Mouse (Mus musculus) neutrophil, adult 5-6 weeks (primary cell): ENCODE data around the gene Obscn. TPM values are rescaled to one million over a fixed set of nuclear protein-coding genes. Genes with fewer than 3 reads are reported as not detected.

Source experiments
- ATAC-seq: fragments of 151-379, 151-347 bp; 2 replicates; pipeline ENCODE4 v1.8.0; 2017; ENCODE audit warnings: mild to moderate bottlenecking, moderate TSS enrichment; ENCODE audit not compliant: insufficient number of reproducible peaks, poor library complexity, low FRiP score, severe bottlenecking; ENCODE audit errors: extremely low read depth
- total RNA-seq: library from RNA; stranded (forward); fragments of 200-1000 nt; gene quantifications from 2 replicates; pipeline ENCODE4 v1.2.3, GENCODE M21; 2017

Obscn gene
- total RNA-seq, 1 experiment from 2014 or later: 0.23 TPM

GRCm38 (mm10) chr11:58994337-58994826, 141.8 kb downstream of the Obscn start:
- peak; percentile 45; the same call in 1 of the 2 replicates for ATAC-seq

GRCm38 (mm10) chr11:58993091-58993670, 143.0 kb downstream of the Obscn start:
- ATAC-seq: no peak

- ATAC-seq: no peak
These were observed 144.3 kb downstream of the Obscn start for GRCm38 (mm10) chr11:58991911-58992310.

- no peak for ATAC-seq
These were observed 145.4 kb downstream of the Obscn start for GRCm38 (mm10) chr11:58990794-58991193.

DNA sequence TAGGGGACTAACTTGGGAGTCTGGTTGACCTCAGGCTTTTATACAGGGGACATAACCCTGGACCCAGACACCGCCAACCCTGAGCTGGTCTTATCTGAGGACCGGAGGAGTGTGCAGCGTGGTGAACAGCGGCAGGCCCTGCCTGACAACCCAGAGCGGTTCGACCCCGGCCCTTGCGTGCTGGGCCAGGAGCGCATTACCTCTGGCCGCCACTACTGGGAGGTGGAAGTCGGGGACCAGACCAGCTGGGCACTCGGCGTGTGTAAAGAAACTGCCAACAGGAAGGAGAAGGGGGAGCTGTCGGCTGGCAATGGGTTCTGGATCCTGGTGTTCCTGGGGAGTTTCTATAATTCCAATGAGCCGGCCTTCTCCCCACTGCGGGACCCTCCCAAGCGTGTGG, 146.1 kb downstream of the Obscn start:
- ATAC-seq: no peak

DNA sequence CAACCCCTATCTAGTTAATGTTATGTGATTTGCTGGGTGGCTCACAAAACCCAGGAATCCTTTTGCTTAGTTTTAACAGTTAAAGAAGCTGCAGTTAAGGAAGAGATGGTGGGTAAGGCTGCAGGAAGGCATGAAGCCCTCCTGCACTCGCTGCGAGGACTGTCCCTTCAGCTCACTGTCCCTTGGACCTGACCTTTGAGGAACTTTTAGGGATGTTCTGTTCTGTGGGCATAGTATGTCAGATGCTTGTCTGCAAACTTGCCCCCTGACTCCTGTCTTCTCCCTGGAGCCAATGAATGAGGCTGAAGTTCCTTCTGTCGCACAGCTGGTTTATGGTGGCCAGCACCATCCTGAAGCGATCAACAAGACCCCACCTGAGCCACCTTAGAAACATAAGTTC, 147.0 kb downstream of the Obscn start:
- ATAC-seq: no peak

DNA sequence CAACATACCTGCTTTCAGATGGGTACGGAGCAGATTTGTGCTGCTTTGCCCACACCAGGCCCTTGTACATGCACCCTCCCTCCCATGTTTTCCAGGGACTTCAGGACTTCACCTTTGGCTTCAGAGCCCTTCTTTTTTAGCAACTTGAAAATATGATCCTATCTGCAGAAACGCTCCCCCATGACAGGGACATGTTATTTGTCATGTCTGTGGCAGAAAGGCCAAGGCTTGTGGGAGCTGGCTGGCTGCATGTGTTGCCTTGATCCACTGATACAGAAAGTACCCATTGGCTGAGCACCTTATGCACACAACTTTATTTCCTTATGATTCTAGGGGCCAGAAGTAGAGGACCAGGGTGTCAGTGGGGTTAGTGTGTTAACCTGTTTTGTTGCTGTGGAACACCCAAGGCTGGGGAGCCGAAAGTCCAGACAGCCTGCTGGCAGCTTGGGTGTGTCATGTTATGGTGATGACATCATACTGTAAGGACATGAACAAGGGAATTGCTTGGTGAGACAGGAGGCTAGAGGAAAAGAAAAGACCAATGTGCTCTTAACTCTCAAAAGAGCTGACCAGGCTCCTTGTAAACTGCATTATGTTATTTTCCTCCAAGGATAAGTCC, 150.8 kb downstream of the Obscn start:
- ATAC-seq: no peak

DNA sequence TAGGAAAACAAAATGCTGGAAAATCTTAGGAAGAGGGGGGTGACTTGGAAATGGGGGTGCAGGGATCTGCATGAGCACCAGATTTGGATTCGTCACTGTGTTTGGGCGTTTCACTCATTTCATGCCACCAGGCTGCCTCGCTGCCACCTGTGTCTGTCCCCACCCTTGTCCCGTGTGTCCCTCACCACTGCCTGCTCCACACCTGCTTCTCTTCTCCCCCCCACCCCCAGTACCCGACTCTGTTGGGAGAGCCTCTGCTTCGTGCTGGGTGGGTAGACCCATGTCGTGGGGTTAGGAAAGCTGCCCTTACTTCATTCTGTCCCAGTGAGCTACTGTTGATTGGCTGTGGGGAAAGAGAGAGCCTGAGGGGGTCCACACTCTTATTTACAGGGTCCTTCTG, 151.5 kb downstream of the Obscn start:
- no peak for ATAC-seq

- no peak for ATAC-seq
These were observed 152.4 kb downstream of the Obscn start for GRCm38 (mm10) chr11:58983691-58984341.

DNA sequence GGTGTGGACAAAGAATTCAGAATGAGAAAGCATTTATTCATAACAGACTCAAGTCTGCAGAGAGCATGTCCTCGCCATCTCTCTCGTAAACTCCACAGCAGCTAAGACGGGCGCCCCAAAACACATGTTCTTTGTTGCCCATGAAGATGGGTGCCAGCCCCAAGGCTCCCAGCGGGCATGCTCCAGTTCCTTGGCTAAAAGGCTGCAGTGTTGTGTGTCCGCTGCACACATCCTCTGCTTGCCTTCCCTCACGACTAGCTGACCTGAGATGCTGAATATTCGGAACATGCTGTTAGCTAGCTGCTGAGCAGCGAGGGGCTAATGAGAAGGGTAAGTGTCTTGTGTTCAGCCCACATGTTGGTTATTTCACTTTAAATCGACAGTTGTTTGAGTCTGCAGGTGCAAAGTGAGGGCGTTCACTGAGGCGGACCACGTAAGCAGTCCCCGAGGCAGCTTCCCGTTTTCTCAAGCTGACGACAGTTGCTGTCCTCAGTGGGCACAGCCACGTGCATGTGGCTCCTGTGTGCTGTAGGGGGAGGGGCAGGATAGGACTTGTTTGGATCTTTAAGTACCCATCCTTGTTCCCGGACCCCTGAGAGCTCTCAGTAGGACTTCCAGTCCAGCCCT, 153.6 kb downstream of the Obscn start:
- peak; percentile 77 for ATAC-seq

DNA sequence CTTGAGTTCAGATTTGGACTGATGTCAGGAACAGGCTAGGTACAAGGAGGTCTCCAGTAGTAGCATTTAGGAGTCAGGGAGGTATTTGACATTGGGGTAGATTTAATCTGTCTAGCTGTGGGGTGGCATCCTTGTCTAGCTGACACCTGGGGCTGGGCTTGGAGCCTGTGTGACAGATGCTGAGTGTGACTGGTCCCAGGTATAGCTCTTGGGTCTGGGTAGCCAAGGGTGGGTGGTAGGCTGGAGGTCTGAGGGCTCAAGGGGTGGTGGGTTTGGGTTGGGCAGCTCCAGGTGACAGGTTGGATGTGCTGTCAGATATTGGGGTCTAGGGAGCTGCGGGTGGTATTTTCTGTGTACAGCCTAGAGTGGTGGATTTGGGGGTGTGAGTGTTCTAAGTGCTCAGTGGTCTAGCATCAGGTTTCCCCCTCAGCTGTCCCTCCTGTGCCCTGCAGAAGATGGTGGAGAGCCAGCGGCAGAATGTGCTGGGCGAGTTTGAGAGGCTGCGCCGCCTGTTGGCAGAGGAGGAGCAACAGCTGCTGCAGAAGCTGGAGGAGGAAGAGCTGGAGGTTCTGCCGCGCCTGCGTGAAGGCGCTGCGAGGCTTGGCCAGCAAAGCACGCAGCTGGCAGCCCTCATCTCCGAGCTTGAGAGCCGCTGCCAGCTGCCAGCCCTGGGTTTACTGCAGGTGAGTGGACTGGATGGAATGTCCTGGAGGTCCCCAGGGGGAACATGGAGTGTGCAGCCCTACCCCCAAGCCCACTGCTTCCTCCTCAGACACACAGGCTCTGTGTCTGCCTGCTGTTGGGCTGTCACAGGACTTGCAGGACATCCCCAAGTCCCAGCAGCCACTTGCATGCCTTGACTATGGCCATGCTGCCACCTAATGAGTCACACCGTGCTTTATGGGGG, 154.4 kb downstream of the Obscn start:
- peak; percentile 57 for ATAC-seq

DNA sequence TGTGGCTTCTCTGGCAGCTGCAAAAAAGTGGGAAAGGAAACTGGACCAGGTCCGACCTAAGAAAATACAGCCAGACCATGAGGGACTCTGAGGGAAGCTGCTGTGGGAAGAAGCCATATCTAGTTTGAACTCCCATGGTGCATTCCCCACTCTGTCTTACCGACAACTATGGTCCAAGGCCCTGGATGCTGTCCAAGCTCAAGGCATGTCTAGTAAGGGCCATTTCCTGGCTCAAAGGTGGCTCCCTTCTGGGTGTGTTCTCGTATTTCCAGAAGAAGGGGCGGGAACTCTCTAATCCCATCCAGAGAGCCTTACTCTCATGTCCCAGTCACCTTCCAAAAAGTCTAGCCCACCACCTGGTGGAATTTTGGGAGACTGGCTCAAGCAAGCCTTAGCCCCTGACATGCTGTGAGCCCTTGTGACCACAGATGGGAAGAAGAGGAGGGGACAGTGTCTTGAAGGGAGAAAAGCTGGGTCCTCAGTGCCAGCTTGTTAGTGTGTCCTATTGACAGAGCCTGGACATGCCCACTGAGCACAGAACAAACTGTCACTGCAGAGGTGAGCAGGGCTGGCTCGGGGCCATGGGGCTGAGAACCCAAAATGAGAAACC, 155.7 kb downstream of the Obscn start:
- ATAC-seq: no peak

GRCm38 (mm10) chr11:58979661-58980060, 156.5 kb downstream of the Obscn start:
- no peak for ATAC-seq

- ATAC-seq: no peak
These were observed 157.0 kb downstream of the Obscn start for GRCm38 (mm10) chr11:58979183-58979582.

DNA sequence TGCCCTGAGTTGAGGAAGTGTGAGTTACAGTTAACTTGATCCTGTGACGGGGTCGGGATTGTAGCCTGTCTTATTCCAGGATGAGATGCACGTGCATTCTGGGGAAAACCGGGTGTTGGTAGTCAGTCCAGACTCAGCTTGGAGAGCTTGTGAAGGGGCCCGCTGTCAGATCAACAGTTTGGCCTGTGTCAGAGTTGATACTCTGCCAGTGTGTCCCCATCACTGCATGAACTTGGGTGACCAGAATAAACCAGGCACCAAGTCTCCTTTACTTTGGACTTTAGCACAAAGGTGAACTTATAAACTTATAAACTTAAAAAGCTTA, 157.5 kb downstream of the Obscn start:
- no peak for ATAC-seq

GRCm38 (mm10) chr11:58978027-58978705, 158.0 kb downstream of the Obscn start, which contains the start of gene Trim11:
Trim11 (plus strand) TSS chr11:58978093.
- peak; percentile 42 for ATAC-seq

DNA sequence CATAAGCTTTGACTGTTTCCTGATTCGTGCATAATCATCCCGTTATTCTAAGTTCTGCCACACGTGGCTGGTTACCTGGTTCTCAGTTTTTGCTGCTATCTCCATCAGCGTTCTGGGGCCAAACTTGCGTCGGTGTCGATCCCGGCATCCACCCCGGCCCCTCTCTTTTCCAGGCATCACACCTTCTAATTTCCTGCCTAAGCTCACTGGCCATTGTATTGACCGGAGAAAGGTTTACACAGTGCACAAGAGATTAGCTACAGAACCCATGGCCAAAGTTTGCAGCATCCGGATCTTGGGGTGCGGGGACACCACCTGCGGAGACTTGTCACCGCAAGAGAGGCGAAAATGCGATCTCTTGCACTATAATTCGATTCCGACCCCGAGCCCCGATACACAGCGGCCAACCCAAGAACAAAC, 158.6 kb downstream of the Obscn start:
- ATAC-seq: no peak

- ATAC-seq: no peak
These were observed 159.1 kb downstream of the Obscn start for GRCm38 (mm10) chr11:58977150-58977549.
